ENCODE assay signal across 27 mouse cellular contexts in the genomic region with DNA sequence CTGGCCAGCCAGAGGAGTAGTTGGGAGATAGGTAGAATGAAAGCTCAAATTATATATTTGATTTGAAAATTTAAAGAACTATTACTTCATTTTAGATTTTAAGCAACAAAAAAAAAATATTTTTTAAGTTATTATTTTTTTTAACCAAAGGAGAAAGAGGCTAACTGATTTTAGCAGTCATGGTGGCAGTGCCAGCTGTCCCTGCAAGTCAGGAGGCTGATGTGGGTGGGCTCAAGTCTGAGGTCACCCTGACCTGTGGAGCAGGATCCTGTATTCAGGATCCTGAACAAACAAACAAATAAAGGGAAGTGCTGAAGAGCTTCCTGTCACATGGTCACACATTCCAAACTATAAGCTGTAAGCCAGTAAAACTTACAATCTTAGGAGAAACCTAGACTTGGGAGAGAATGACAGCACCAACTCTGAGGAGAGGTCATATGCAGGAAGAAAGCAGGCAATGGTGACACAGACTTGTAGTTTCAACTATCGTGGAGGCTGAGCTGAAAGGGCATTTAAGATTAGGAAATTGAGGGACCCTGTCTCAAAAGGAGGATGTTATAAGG. TPM values are rescaled to one million over a fixed set of nuclear protein-coding genes. Genes with fewer than 3 reads are reported as not detected.
DNase-seq lines count a peak whose midpoint lies in the region; ATAC-seq and TF ChIP-seq lines count a peak whose summit lies in the region.
"Had no signal": no experiment of that assay in that cellular context is flagged by ENCODE, and none has a peak within 500 bp of the region (broad histone marks: within the 10 kb centered on the region; RNA-seq: fewer than 3 reads in every experiment).

No protein-coding gene starts in this region.

- no peak overlapping the region for H3K9ac ChIP-seq in kidney, postnatal 0 days (ENCODE audit: low read depth, low read length)
- H3K9ac ChIP-seq in lung, postnatal 0 days (replicated peaks; ENCODE audit: low read depth), result no peak overlapping the region
- H3K9ac ChIP-seq: embryonic facial prominence, embryonic 13.5 days; forebrain, embryonic 12.5 days; hindbrain, embryonic 13.5 days; intestine, embryonic 15.5 days had no signal

- H3K9me3 ChIP-seq in kidney, postnatal 0 days (replicated peaks; ENCODE audit: low read length), result no peaks in the 10 kb centered on the region
- no peaks in the 10 kb centered on the region for H3K9me3 ChIP-seq in lung, postnatal 0 days (ENCODE audit: low read length)
- H3K9me3 ChIP-seq: embryonic facial prominence, embryonic 10.5 days; embryonic facial prominence, embryonic 13.5 days; forebrain, embryonic 12.5 days; hindbrain, embryonic 10.5 days; hindbrain, embryonic 13.5 days; intestine, embryonic 15.5 days had no signal

- TF ChIP-seq CTCF in kidney, postnatal 0 days (IDR thresholded peaks at IDR 0.05; ENCODE audit: low read depth), result no peak
- TF ChIP-seq CTCF in lung, postnatal 0 days (IDR thresholded peaks at IDR 0.05), result no peak

- no peaks in the 10 kb centered on the region for H3K27me3 ChIP-seq in kidney, postnatal 0 days (ENCODE audit: insufficient read depth, low read length)
- H3K27me3 ChIP-seq in lung, postnatal 0 days (replicated peaks; ENCODE audit: insufficient read depth, low read length), result no peaks in the 10 kb centered on the region
- H3K27me3 ChIP-seq in myocyte (ENCODE audit: control insufficient read depth, insufficient read depth, insufficient read length), result no peaks in the 10 kb centered on the region
- H3K27me3 ChIP-seq: embryonic facial prominence, embryonic 13.5 days; forebrain, embryonic 12.5 days; hindbrain, embryonic 13.5 days; intestine, embryonic 15.5 days had no signal

- DNase-seq in kidney, postnatal 0 days (ENCODE audit: low spot score), result peak; percentile 8
- no peak for DNase-seq in kidney, adult 9 months
- DNase-seq in lung, postnatal 0 days (ENCODE audit: low spot score), result no peak
- no peak for DNase-seq in lung, postnatal 36 days
- no peak for DNase-seq in retina, postnatal 1 day
- DNase-seq: adrenal gland, adult 8-10 months; adrenal gland, postnatal 25 days; cerebellum, adult 11 months; cerebellum, adult 2 months; cerebellum, adult 9-11 months; cerebellum, postnatal 36 days; embryo, embryonic 11 days; gastrocnemius, postnatal 10 days; gastrocnemius, postnatal 36 days had no signal

- H3K79me2 ChIP-seq in myocyte (ENCODE audit: control insufficient read depth, insufficient read depth), result no peaks in the 10 kb centered on the region

- no peak overlapping the region for H3K4me3 ChIP-seq in kidney, postnatal 0 days (replicated peaks; ENCODE audit: low read depth, low read length)
- H3K4me3 ChIP-seq in lung, postnatal 0 days (ENCODE audit: low read depth, low read length), result no peak overlapping the region
- H3K4me3 ChIP-seq in myocyte, result no peak overlapping the region
- H3K4me3 ChIP-seq: embryonic facial prominence, embryonic 10.5 days; embryonic facial prominence, embryonic 13.5 days; erythroblast, embryonic 14.5 days; forebrain, embryonic 12.5 days; hindbrain, embryonic 10.5 days; hindbrain, embryonic 13.5 days; intestine, embryonic 15.5 days had no signal

- no peak overlapping the region for H3K4me2 ChIP-seq in kidney, postnatal 0 days (ENCODE audit: low read length)
- H3K4me2 ChIP-seq in lung, postnatal 0 days (replicated peaks; ENCODE audit: low read depth, low read length), result no peak overlapping the region
- peak overlapping the region; percentile 32 for H3K4me2 ChIP-seq in myocyte (ENCODE audit: low read depth)
- H3K4me2 ChIP-seq: embryonic facial prominence, embryonic 13.5 days; forebrain, embryonic 12.5 days; heart, embryonic 11.5 days; hindbrain, embryonic 13.5 days; intestine, embryonic 15.5 days had no signal

- TF ChIP-seq POLR2A in myocyte (IDR thresholded peaks at IDR 0.05; ENCODE audit: insufficient read length, low read depth), result no peak

- no peaks in the 10 kb centered on the region for H3K36me3 ChIP-seq in kidney, postnatal 0 days (ENCODE audit: insufficient read depth, low read length)
- no peaks in the 10 kb centered on the region for H3K36me3 ChIP-seq in lung, postnatal 0 days (ENCODE audit: insufficient read depth, low read length)
- peaks cover 7% of the 10 kb centered on the region for H3K36me3 ChIP-seq in myocyte (ENCODE audit: control insufficient read depth, insufficient read depth)
- H3K36me3 ChIP-seq: forebrain, embryonic 12.5 days; intestine, embryonic 15.5 days had no signal

- H3K4me1 ChIP-seq in kidney, postnatal 0 days (replicated peaks; ENCODE audit: insufficient read depth, low read length), result no peaks in the 10 kb centered on the region
- no peaks in the 10 kb centered on the region; the same call in 1 of the 2 replicates for H3K4me1 ChIP-seq in lung, postnatal 0 days (ENCODE audit: insufficient read depth, low read depth, low read length)
- H3K4me1 ChIP-seq: embryonic facial prominence, embryonic 10.5 days; embryonic facial prominence, embryonic 13.5 days; forebrain, embryonic 12.5 days; hindbrain, embryonic 10.5 days; hindbrain, embryonic 13.5 days; intestine, embryonic 15.5 days had no signal

- no peak for TF ChIP-seq EP300 in lung, postnatal 0 days (IDR thresholded peaks at IDR 0.05)

- H3K27ac ChIP-seq in kidney, postnatal 0 days, result no peak overlapping the region
- H3K27ac ChIP-seq in lung, postnatal 0 days (ENCODE audit: low read length), result peak overlapping the region; percentile 32; the same call in 1 of the 2 replicates
- H3K27ac ChIP-seq: embryonic facial prominence, embryonic 10.5 days; embryonic facial prominence, embryonic 13.5 days; forebrain, embryonic 12.5 days; hindbrain, embryonic 10.5 days; hindbrain, embryonic 13.5 days; intestine, embryonic 15.5 days had no signal

- WGBS in kidney, postnatal 0 days, result 61% methylated on average over 1 of the region's 1 CpGs
- 56% methylated on average over 1 of the region's 1 CpGs for WGBS in lung, postnatal 0 days

- H3ac ChIP-seq in myocyte (ENCODE audit: control insufficient read depth, insufficient read length), result no peak overlapping the region

- ATAC-seq in kidney, postnatal 0 days (replicated peaks; ENCODE audit: low FRiP score, low read depth), result no peak
- no peak for ATAC-seq in lung, postnatal 0 days
- ATAC-seq: activated CD4-positive, CD25-positive, alpha-beta regulatory T cell, adult 4 months; CD4-positive, CD25-positive, alpha-beta regulatory T cell, adult 4 months; forebrain, embryonic 16.5 days; hindbrain, embryonic 16.5 days; intestine, embryonic 15.5 days had no signal

TF ChIP-seq in myocyte, 11 proteins besides CTCF, POLR2A, EP300 and RAD21:
- TF ChIP-seq MYOD1 (IDR thresholded peaks at IDR 0.05; ENCODE audit: control insufficient read depth in 1 of 3, insufficient read length in 2 of 3, low read depth in 2 of 3) (peak in 2 of 3 experiments; percentile 70 to 72), SRF (IDR thresholded peaks at IDR 0.05; ENCODE audit: control insufficient read depth, insufficient read length, low read depth) (no peak), MYOG (IDR thresholded peaks at IDR 0.05; ENCODE audit: control insufficient read depth in 1 of 3, insufficient read depth in 1 of 3, insufficient read length in 2 of 3, low read depth in 2 of 3) (peak in 1 of 3 experiments; percentile 44)

RNA-seq across cellular contexts. Expression of a gene that starts 11.8 kb away (rescaled TPM):
- 137 and 143 TPM in 2 replicates for polyA plus RNA-seq in kidney, postnatal 0 days (2015; fragmentation: Nextera tagmentation; extraction: Ambion mirVana)
- polyA plus RNA-seq in lung, postnatal 0 days (2015; fragmentation: Nextera tagmentation; extraction: Ambion mirVana), result 97.1 and 114 TPM in 2 replicates
- polyA plus RNA-seq in myocyte (2012; fragmentation: generic; extraction: Trizol), result 129 TPM

RNA-seq across cellular contexts. Expression of a gene that starts 11.8 kb away (rescaled TPM):
- 8.8 and 9.8 TPM in 2 replicates for polyA plus RNA-seq in kidney, postnatal 0 days (2015; fragmentation: Nextera tagmentation; extraction: Ambion mirVana)
- polyA plus RNA-seq in lung, postnatal 0 days (2015; fragmentation: Nextera tagmentation; extraction: Ambion mirVana), result 7.3 and 7.8 TPM in 2 replicates
- polyA plus RNA-seq in myocyte (2012; fragmentation: generic; extraction: Trizol), result 17.4 TPM

RNA-seq across cellular contexts. Expression of a gene that starts 37.2 kb away (rescaled TPM):
- polyA plus RNA-seq in kidney, postnatal 0 days (2015; fragmentation: Nextera tagmentation; extraction: Ambion mirVana), result 19.5 and 19.7 TPM in 2 replicates
- polyA plus RNA-seq in lung, postnatal 0 days (2015; fragmentation: Nextera tagmentation; extraction: Ambion mirVana), result 12.3 and 15.8 TPM in 2 replicates
- 21.0 TPM for polyA plus RNA-seq in myocyte (2012; fragmentation: generic; extraction: Trizol)
